ENCODE assay signal across 8 mouse cellular contexts in genomic region chr3:57470981-57471601, GRCm38 (mm10). TPM values are rescaled to one million over a fixed set of nuclear protein-coding genes. Genes with fewer than 3 reads are reported as not detected.
DNase-seq lines count a peak whose midpoint lies in the region; ATAC-seq and TF ChIP-seq lines count a peak whose summit lies in the region.

No protein-coding gene starts in this region.

- intact Hi-C loops in left cerebral cortex, adult 2 months (cut with DNase I): loop anchor here (1.0 to 2.0 kb wide), 3 partner anchors 34 to 154 kb away; partner anchors contain the start of gene Wwtr1

- 2% methylated on average over 15 of the region's 15 CpGs for WGBS in embryonic facial prominence, embryonic 13.5 days
- WGBS in heart, embryonic 16.5 days: 12% methylated on average over 15 of the region's 15 CpGs
- 9% methylated on average over 15 of the region's 15 CpGs for WGBS in lung, embryonic 16.5 days

- TF ChIP-seq CTCF in left cerebral cortex, adult 2 months (IDR thresholded peaks at IDR 0.05): no peak

- no peaks in the 10 kb centered on the region for H3K9me3 ChIP-seq in embryonic facial prominence, embryonic 13.5 days
- no peaks in the 10 kb centered on the region for H3K9me3 ChIP-seq in heart, embryonic 16.5 days (replicated peaks; ENCODE audit: control insufficient read depth, low read length)
- no peaks in the 10 kb centered on the region for H3K9me3 ChIP-seq in lung, embryonic 16.5 days (ENCODE audit: control insufficient read depth, low read length)

- H3K4me1 ChIP-seq in embryonic facial prominence, embryonic 13.5 days: peaks cover 30% of the 10 kb centered on the region
- peaks cover 24% of the 10 kb centered on the region for H3K4me1 ChIP-seq in heart, embryonic 16.5 days (ENCODE audit: control insufficient read depth, insufficient read depth, low read length)
- peaks cover 32% of the 10 kb centered on the region for H3K4me1 ChIP-seq in lung, embryonic 16.5 days (replicated peaks; ENCODE audit: control insufficient read depth, insufficient read depth, low read length)

- peak; percentile 20 to 22 for DNase-seq in left cerebral cortex, adult 2 months (ENCODE audit: extremely low spot score in 1 of 2, low spot score in 2 of 2)
- DNase-seq in left cerebral cortex, adult 8-10 months (ENCODE audit: low spot score in 2 of 2): no peak
- peak; percentile 46 for DNase-seq in kidney, postnatal 14 days
- peak; percentile 40 for DNase-seq in right cerebral cortex, adult 18-20 months

- peak overlapping the region; percentile 71 for H3K27ac ChIP-seq in left cerebral cortex, adult 2 months
- H3K27ac ChIP-seq in embryonic facial prominence, embryonic 13.5 days: peak overlapping the region; percentile 83
- H3K27ac ChIP-seq in heart, embryonic 16.5 days (ENCODE audit: low read length): peak overlapping the region; percentile 81
- peak overlapping the region; percentile 92 for H3K27ac ChIP-seq in lung, embryonic 16.5 days (ENCODE audit: low read length)

- peak overlapping the region; percentile 29 for H3K4me3 ChIP-seq in left cerebral cortex, adult 2 months
- H3K4me3 ChIP-seq in embryonic facial prominence, embryonic 13.5 days: peak overlapping the region; percentile 28
- peak overlapping the region; percentile 31 for H3K4me3 ChIP-seq in heart, embryonic 16.5 days (ENCODE audit: low read length)
- H3K4me3 ChIP-seq in lung, embryonic 16.5 days (ENCODE audit: low read length): peak overlapping the region; percentile 30

- H3K36me3 ChIP-seq in embryonic facial prominence, embryonic 13.5 days: peaks cover 3% of the 10 kb centered on the region; the same call in 1 of the 2 replicates
- H3K36me3 ChIP-seq in heart, embryonic 16.5 days (ENCODE audit: control insufficient read depth, insufficient read depth): peaks cover 3% of the 10 kb centered on the region
- no peaks in the 10 kb centered on the region for H3K36me3 ChIP-seq in lung, embryonic 16.5 days (ENCODE audit: control insufficient read depth, insufficient read depth, low read length)

- H3K4me2 ChIP-seq in embryonic facial prominence, embryonic 13.5 days: peak overlapping the region; percentile 55
- H3K4me2 ChIP-seq in heart, embryonic 16.5 days (ENCODE audit: low read depth, low read length): peak overlapping the region; percentile 62
- H3K4me2 ChIP-seq in lung, embryonic 16.5 days (ENCODE audit: low read depth, low read length): peak overlapping the region; percentile 51

- H3K27me3 ChIP-seq in embryonic facial prominence, embryonic 13.5 days: no peaks in the 10 kb centered on the region
- H3K27me3 ChIP-seq in heart, embryonic 16.5 days (ENCODE audit: control insufficient read depth, insufficient read depth, low read length): no peaks in the 10 kb centered on the region
- no peaks in the 10 kb centered on the region for H3K27me3 ChIP-seq in lung, embryonic 16.5 days (ENCODE audit: control insufficient read depth, insufficient read depth, low read depth, low read length)

- peak overlapping the region; percentile 47 for H3K9ac ChIP-seq in embryonic facial prominence, embryonic 13.5 days
- peak overlapping the region; percentile 60 for H3K9ac ChIP-seq in heart, embryonic 16.5 days (ENCODE audit: low read length)
- H3K9ac ChIP-seq in lung, embryonic 16.5 days (ENCODE audit: low read length): peak overlapping the region; percentile 27

- no peak; the same call in 1 of the 2 replicates for ATAC-seq in embryonic facial prominence, embryonic 13.5 days (ENCODE audit: insufficient number of reproducible peaks, insufficient read depth, low FRiP score, low TSS enrichment, low read depth)
- peak; percentile 65 for ATAC-seq in heart, embryonic 16.5 days (replicated peaks; ENCODE audit: extremely low read depth, insufficient read depth, low FRiP score)
- ATAC-seq in lung, embryonic 16.5 days (ENCODE audit: low read depth): peak; percentile 67
- ATAC-seq in monocyte, adult 5-6 weeks (replicated peaks; ENCODE audit: insufficient number of reproducible peaks, low FRiP score, low TSS enrichment, poor library complexity, severe bottlenecking): no peak

RNA-seq across cellular contexts. Expression of gene Tm4sf4, which starts 46.0 kb away (rescaled TPM):
- not detected for total RNA-seq in left cerebral cortex, adult 2 months (2021)
- not detected for total RNA-seq in left cerebral cortex, adult 8-10 months (2022)
- 0.87 TPM in 1 of 2 replicates, not detected in the other for polyA plus RNA-seq in embryonic facial prominence, embryonic 13.5 days (2015; fragmentation: Nextera tagmentation; extraction: Ambion mirVana)
- 0.64 and 0.77 TPM in 2 replicates for polyA plus RNA-seq in heart, embryonic 16.5 days (2015; fragmentation: Nextera tagmentation; extraction: Ambion mirVana)
- polyA plus RNA-seq in lung, embryonic 16.5 days (2015; fragmentation: Nextera tagmentation; extraction: Ambion mirVana): 0.49 and 1.3 TPM in 2 replicates
- not detected in 3 replicates for total RNA-seq in monocyte, adult 5-6 weeks (2017)

Comparison
In these comparisons a context has a peak if more than half of its experiments do, and no peak if none do; other contexts are left out.
1. DNase-seq: peak in left cerebral cortex, adult 2 months (2 of 2), kidney, postnatal 14 days (single experiment) and right cerebral cortex, adult 18-20 months (single experiment); none in left cerebral cortex, adult 8-10 months (0 of 2).
2. ATAC-seq: peak in heart, embryonic 16.5 days (single experiment) and lung, embryonic 16.5 days (single experiment); none in embryonic facial prominence, embryonic 13.5 days (single experiment) and monocyte, adult 5-6 weeks (single experiment).
3. Peak in every context shown above with its lines, with median percentiles within 50 percentile points of each other: H3K27ac ChIP-seq, H3K4me3 ChIP-seq, H3K4me2 ChIP-seq and H3K9ac ChIP-seq.